Mouse (Mus musculus) neutrophil, adult 65 days (primary cell): ENCODE data around the gene Gdpd1. TPM values are rescaled to one million over a fixed set of nuclear protein-coding genes. Genes with fewer than 3 reads are reported as not detected.

Experiments
- total RNA-seq: library from RNA; stranded (reverse); gene quantifications from 2 replicates; pipeline ENCODE4 v1.2.4, GENCODE M21; 2023

Gene Gdpd1
- not detected in 2 replicates for total RNA-seq

GRCm38 (mm10) chr11:87073866-87074440, at the start of gene Gdpd1:
Gene Gdpd1, minus strand, starts transcription at chr11:87074062.

GRCm38 (mm10) chr11:87108755-87109518, 35.1 kb upstream of the Gdpd1 start, which contains the start of gene Ska2:
Gene Ska2, plus strand, starts transcription at chr11:87109234.

GRCm38 (mm10) chr11:87108409-87108754, 34.5 kb upstream of the Gdpd1 start, which contains the start of gene Prr11:
Gene Prr11, minus strand, starts transcription at chr11:87108708.

GRCm38 (mm10) chr11:87086290-87086984, 12.6 kb upstream of the Gdpd1 start, which contains the start of gene Smg8:
Gene Smg8, minus strand, starts transcription at chr11:87086774.

GRCm38 (mm10) chr11:86993041-86994037, 80.5 kb downstream of the Gdpd1 start, which contains the start of gene Ypel2:
Gene Ypel2, minus strand, starts transcription at chr11:86993707.

Other genes with a start within 250 kb of the Gdpd1 start
- gene Ypel2, start 80.4 kb downstream of the Gdpd1 start, total RNA-seq = 5.3 and 5.6 TPM in 2 replicates
- 17.7 and 18.0 TPM in 2 replicates for gene Smg8, start 12.7 kb upstream of the Gdpd1 start, total RNA-seq
- 14.9 and 17.3 TPM in 2 replicates for gene Prr11, start 34.6 kb upstream of the Gdpd1 start, total RNA-seq
- 8.1 and 10.3 TPM in 2 replicates for gene Ska2, start 35.2 kb upstream of the Gdpd1 start, total RNA-seq
- 5.9 and 11.7 TPM in 2 replicates for gene Trim37, start 53.0 kb upstream of the Gdpd1 start, total RNA-seq